Mouse (Mus musculus) forebrain, embryonic 13.5 days (tissue): Measurements from ENCODE around the gene Pigv. TPM values are rescaled to one million over a fixed set of nuclear protein-coding genes. Genes with fewer than 3 reads are reported as not detected.

Experiments
- ATAC-seq: fragments of 200-750 bp; cut with Nextera tagmentation; 2 replicates; pipeline ENCODE4 v1.8.0; 2017
- H3K27ac ChIP-seq: fragments of 300-500 bp; sonication (generic); 2 replicates; pipeline ENCODE4 v1.5.1; 2015; ENCODE audit warnings: inconsistent platforms, mild to moderate bottlenecking, moderate library complexity
- H3K27me3 ChIP-seq: fragments of 300-500 bp; sonication (generic); 2 replicates; pipeline ENCODE4 v1.6.1; 2015; ENCODE audit warnings: mild to moderate bottlenecking, inconsistent platforms
- H3K36me3 ChIP-seq: fragments of 300-500 bp; sonication (generic); 2 replicates; pipeline ENCODE4 v1.6.1; 2015; ENCODE audit warnings: mild to moderate bottlenecking, inconsistent platforms; ENCODE audit not compliant: poor library complexity, severe bottlenecking
- H3K4me1 ChIP-seq: fragments of 300-500 bp; sonication (generic); 2 replicates; pipeline ENCODE4 v1.6.1; 2015; ENCODE audit warnings: inconsistent platforms
- H3K4me2 ChIP-seq: fragments of 300-500 bp; sonication (generic); 2 replicates; pipeline ENCODE4 v1.6.1; 2015; ENCODE audit warnings: inconsistent platforms, mild to moderate bottlenecking, moderate library complexity
- H3K4me3 ChIP-seq: fragments of 300-500 bp; sonication (generic); 2 replicates; pipeline ENCODE4 v1.5.1; 2015; ENCODE audit warnings: mild to moderate bottlenecking, inconsistent platforms
- H3K9ac ChIP-seq: fragments of 300-500 bp; sonication (generic); 2 replicates; pipeline ENCODE4 v1.6.1; 2015; ENCODE audit warnings: mild to moderate bottlenecking, inconsistent platforms
- H3K9me3 ChIP-seq: fragments of 300-500 bp; sonication (generic); replicated peaks from 2 replicates; pipeline ENCODE4 v1.6.1; 2016; ENCODE audit warnings: inconsistent platforms
- WGBS: fragments of 180-500 bp; shearing (Covaris S2); methylation state at CpG from one replicate; pipeline ENCODE4 v1.1.7; 2015; 5-methylcytosine and 5-hydroxymethylcytosine counted together
- polyA plus RNA-seq: library from polyadenylated mRNA; unstranded; fragments of >200 nt; fragmentation: Nextera tagmentation; extraction: Ambion mirVana; gene quantifications from 2 replicates; pipeline ENCODE4 v1.2.1, GENCODE M21; 2015

Pigv gene
- polyA plus RNA-seq, 1 experiment from 2014 or later, result 13.6 TPM

- Histone ChIP-seq H3K4me1 (peaks cover 51% of the 10 kb centered on the region), H3K9me3 (no peaks in the 10 kb centered on the region), H3K4me3 (peak overlapping the region; percentile 74), H3K9ac (peak overlapping the region; percentile 89), H3K4me2 (peak overlapping the region; percentile 83), H3K36me3 (peaks cover 8% of the 10 kb centered on the region), H3K27me3 (no peaks in the 10 kb centered on the region), H3K27ac (peak overlapping the region; percentile 98)
- ATAC-seq, result no peak
- WGBS, result 2% methylated on average over 13 of the region's 13 CpGs
Observed at GRCm38 (mm10) chr4:133671184-133671880, 1.1 kb downstream of the Pigv start.

DNA sequence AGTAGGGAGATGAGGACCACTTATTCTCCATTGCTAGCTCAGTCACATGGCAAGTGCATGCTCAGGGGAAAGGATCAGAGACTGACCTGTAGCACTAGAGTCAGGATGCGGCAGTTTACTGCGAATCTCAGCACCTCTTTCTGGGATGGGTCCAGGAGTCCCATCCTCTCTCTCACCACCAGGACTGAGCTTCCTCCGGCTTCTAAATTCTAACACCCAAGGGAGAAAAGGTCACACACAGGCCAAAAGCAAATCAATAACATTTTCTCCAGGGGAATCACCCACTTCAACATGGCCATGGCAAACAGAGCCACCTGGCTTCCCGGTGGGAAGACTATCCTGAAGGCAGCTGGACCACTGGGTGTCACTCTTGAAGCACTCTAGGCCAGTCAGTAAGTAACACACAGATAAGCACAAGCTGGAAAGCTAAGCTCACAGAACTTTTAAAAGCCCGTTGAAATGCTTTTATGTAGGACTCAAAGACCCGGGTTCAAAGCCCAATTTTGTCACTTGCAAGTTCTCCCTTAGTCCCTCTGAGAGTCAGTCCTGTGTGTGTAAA lies 2.7 kb downstream of the Pigv start:
- Histone ChIP-seq H3K4me3 (no peak overlapping the region), H3K27me3 (no peaks in the 10 kb centered on the region), H3K9me3 (no peaks in the 10 kb centered on the region), H3K4me1 (peaks cover 42% of the 10 kb centered on the region), H3K36me3 (peaks cover 14% of the 10 kb centered on the region), H3K4me2 (0 out of 2 replicates have a peak overlapping the region, but pooled peaks have one; percentile 6), H3K27ac (no peak overlapping the region), H3K9ac (peak overlapping the region; percentile 21; the same call in 1 of the 2 replicates)
- ATAC-seq, result no peak
- whole genome bisulfite sequencing, result 70% methylated on average over 6 of the region's 6 CpGs

GRCm38 (mm10) chr4:133668537-133668936 lies 3.9 kb downstream of the Pigv start:
- no peaks in the 10 kb centered on the region for H3K9me3 ChIP-seq
- peak overlapping the region; percentile 1; the same call in 1 of the 2 replicates for H3K9ac ChIP-seq
- no peaks in the 10 kb centered on the region for H3K27me3 ChIP-seq
- 80% methylated on average over 3 of the region's 3 CpGs for WGBS
- H3K36me3 ChIP-seq, result peaks cover 19% of the 10 kb centered on the region
- no peak overlapping the region for H3K27ac ChIP-seq
- peaks cover 31% of the 10 kb centered on the region for H3K4me1 ChIP-seq
- no peak overlapping the region for H3K4me3 ChIP-seq
- no peak overlapping the region for H3K4me2 ChIP-seq
- no peak for ATAC-seq

GRCm38 (mm10) chr4:133666199-133666598 lies 6.2 kb downstream of the Pigv start:
- no peak for ATAC-seq

GRCm38 (mm10) chr4:133665118-133665517 lies 7.3 kb downstream of the Pigv start:
- Histone ChIP-seq H3K27ac (peak overlapping the region; percentile 31; the same call in 1 of the 2 replicates), H3K9ac (peak overlapping the region; percentile 21; the same call in 1 of the 2 replicates)

More at GRCm38 (mm10) chr4:133666199-133666598, 6.2 kb downstream of the Pigv start:
- H3K36me3 ChIP-seq, result peaks cover 30% of the 10 kb centered on the region
- H3K27ac ChIP-seq, result no peak overlapping the region
- H3K4me1 ChIP-seq, result peaks cover 17% of the 10 kb centered on the region
- H3K4me2 ChIP-seq, result no peak overlapping the region
- no peak overlapping the region for H3K9ac ChIP-seq
- no peaks in the 10 kb centered on the region for H3K27me3 ChIP-seq
- H3K4me3 ChIP-seq, result no peak overlapping the region
- H3K9me3 ChIP-seq, result no peaks in the 10 kb centered on the region
- WGBS, result 96% methylated on average over 6 of the region's 6 CpGs

GRCm38 (mm10) chr4:133662945-133663344 lies 9.5 kb downstream of the Pigv start:
- Histone ChIP-seq H3K4me3 (no peak overlapping the region), H3K9ac (no peak overlapping the region), H3K36me3 (peaks cover 25% of the 10 kb centered on the region), H3K27me3 (no peaks in the 10 kb centered on the region), H3K4me2 (no peak overlapping the region), H3K27ac (no peak overlapping the region), H3K4me1 (peaks cover 26% of the 10 kb centered on the region), H3K9me3 (no peaks in the 10 kb centered on the region)
- 88% methylated on average over 8 of the region's 8 CpGs for WGBS
- no peak for ATAC-seq

More at GRCm38 (mm10) chr4:133665118-133665517, 7.3 kb downstream of the Pigv start:
- Histone ChIP-seq H3K9me3 (no peaks in the 10 kb centered on the region), H3K36me3 (peaks cover 30% of the 10 kb centered on the region), H3K4me3 (no peak overlapping the region), H3K4me2 (no peak overlapping the region), H3K27me3 (no peaks in the 10 kb centered on the region), H3K4me1 (peaks cover 17% of the 10 kb centered on the region)
- 53% methylated on average over 11 of the region's 11 CpGs for WGBS
- no peak for ATAC-seq

DNA sequence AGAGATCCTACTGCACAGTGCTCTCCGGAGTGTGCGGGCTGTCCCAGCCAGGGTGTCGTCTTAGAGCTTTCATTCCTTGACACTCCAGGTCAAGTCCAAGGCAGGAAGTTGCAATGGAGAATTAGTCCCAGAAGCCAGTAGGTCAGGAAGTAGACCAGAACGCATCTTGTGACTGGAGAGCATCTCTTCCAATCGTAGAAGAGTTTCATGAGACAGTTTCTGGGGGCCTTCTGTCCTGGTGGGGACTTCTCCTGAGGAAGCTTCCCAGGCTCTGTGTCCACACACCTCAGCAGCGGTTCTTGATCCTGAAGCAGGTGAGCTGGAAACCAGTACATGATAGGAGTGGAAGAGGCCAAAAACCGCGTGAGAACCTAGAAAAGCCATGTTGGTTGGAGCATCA lies 10.0 kb downstream of the Pigv start:
- Histone ChIP-seq H3K27me3 (no peaks in the 10 kb centered on the region), H3K9me3 (no peaks in the 10 kb centered on the region), H3K4me3 (no peak overlapping the region), H3K9ac (no peak overlapping the region), H3K4me2 (no peak overlapping the region), H3K36me3 (peaks cover 22% of the 10 kb centered on the region), H3K4me1 (peaks cover 26% of the 10 kb centered on the region), H3K27ac (no peak overlapping the region)
- 92% methylated on average over 8 of the region's 8 CpGs for WGBS
- no peak for ATAC-seq

- Histone ChIP-seq H3K4me1 (peaks cover 26% of the 10 kb centered on the region), H3K4me2 (peak overlapping the region; percentile 40), H3K9me3 (no peaks in the 10 kb centered on the region), H3K27me3 (no peaks in the 10 kb centered on the region), H3K9ac (peak overlapping the region; percentile 36), H3K27ac (peak overlapping the region; percentile 78), H3K4me3 (no peak overlapping the region), H3K36me3 (peaks cover 22% of the 10 kb centered on the region)
- ATAC-seq, result peak; percentile 80
- WGBS, result 17% methylated on average over 10 of the region's 10 CpGs
Observed at GRCm38 (mm10) chr4:133660193-133661155, 12.0 kb downstream of the Pigv start.

GRCm38 (mm10) chr4:133659497-133660192 lies 12.8 kb downstream of the Pigv start:
- no peaks in the 10 kb centered on the region for H3K9me3 ChIP-seq
- peaks cover 15% of the 10 kb centered on the region; the same call in 1 of the 2 replicates for H3K36me3 ChIP-seq
- H3K4me3 ChIP-seq, result no peak overlapping the region
- H3K9ac ChIP-seq, result peak overlapping the region; percentile 36
- ATAC-seq, result no peak
- WGBS, result 18% methylated on average over 15 of the region's 15 CpGs
- H3K27me3 ChIP-seq, result no peaks in the 10 kb centered on the region
- peak overlapping the region; percentile 40 for H3K4me2 ChIP-seq
- peak overlapping the region; percentile 78 for H3K27ac ChIP-seq
- H3K4me1 ChIP-seq, result peaks cover 21% of the 10 kb centered on the region

DNA sequence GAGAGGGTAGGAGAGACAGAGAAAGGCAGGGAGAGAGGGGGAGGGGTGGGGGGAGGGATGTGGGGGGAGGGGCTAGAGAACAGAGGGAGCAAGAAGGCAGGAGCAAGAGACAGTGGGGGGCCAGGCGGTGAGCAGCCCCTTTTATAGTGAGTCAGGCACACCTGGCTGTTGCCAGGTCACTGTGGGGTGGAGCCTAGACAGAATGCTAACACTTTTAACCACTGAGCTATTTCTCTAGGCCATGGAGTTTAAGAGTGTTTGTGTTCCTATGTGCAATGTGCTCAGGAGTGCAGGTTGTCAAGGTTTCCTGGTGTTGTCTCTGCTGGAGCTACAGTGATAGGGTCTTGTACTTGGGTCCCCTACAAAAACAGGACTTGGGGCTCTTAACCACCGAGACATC lies 13.7 kb downstream of the Pigv start:
- H3K4me3 ChIP-seq, result no peak overlapping the region
- no peak overlapping the region for H3K4me2 ChIP-seq
- WGBS, result 35% methylated on average over 2 of the region's 2 CpGs
- H3K9me3 ChIP-seq, result no peaks in the 10 kb centered on the region
- ATAC-seq, result no peak
- peaks cover 11% of the 10 kb centered on the region; the same call in 1 of the 2 replicates for H3K36me3 ChIP-seq
- no peak overlapping the region for H3K9ac ChIP-seq
- H3K27ac ChIP-seq, result no peak overlapping the region
- peaks cover 21% of the 10 kb centered on the region for H3K4me1 ChIP-seq
- no peaks in the 10 kb centered on the region for H3K27me3 ChIP-seq

GRCm38 (mm10) chr4:133657829-133658458 lies 14.5 kb downstream of the Pigv start:
- Histone ChIP-seq H3K4me3 (no peak overlapping the region), H3K27me3 (no peaks in the 10 kb centered on the region), H3K36me3 (peaks cover 11% of the 10 kb centered on the region; the same call in 1 of the 2 replicates), H3K4me1 (peaks cover 21% of the 10 kb centered on the region), H3K27ac (no peak overlapping the region), H3K9ac (no peak overlapping the region), H3K9me3 (no peaks in the 10 kb centered on the region), H3K4me2 (no peak overlapping the region)
- 50% methylated on average over 5 of the region's 5 CpGs for WGBS
- no peak for ATAC-seq
